ENCODE assay signal across 28 mouse cellular contexts in the genomic region with DNA sequence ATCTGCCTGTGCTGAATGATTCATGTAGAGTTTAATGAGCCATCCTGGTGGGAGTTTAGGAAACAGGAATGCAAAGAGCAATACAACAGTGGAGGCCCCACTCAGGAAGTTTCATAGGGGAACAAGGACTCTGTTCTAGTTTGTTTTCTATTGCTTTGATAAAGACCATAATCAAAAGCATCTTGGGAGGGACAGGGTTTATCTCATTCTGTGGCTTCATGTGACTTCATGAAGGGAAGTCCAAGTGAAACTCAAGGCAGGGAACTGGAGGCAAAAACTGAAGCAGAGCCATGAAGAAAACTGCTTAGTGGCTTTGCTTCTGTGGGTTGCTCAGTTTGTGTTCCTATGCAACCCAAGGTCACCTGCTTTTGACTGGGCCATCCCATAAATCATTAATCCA. TPM values are rescaled to one million over a fixed set of nuclear protein-coding genes. Genes with fewer than 3 reads are reported as not detected.
DNase-seq lines count a peak whose midpoint lies in the region; ATAC-seq and TF ChIP-seq lines count a peak whose summit lies in the region.
"Had no signal": no experiment of that assay in that cellular context is flagged by ENCODE, and none has a peak within 500 bp of the region (broad histone marks: within the 10 kb centered on the region; RNA-seq: fewer than 3 reads in every experiment).

No protein-coding gene starts in this region.

- no peak overlapping the region for H3K9ac ChIP-seq in kidney, embryonic 14.5 days (ENCODE audit: low read depth, low read length)
- no peak overlapping the region for H3K9ac ChIP-seq in liver, postnatal 0 days (replicated peaks)
- H3K9ac ChIP-seq in liver, embryonic 11.5 days (ENCODE audit: low read depth, low read length): no peak overlapping the region
- H3K9ac ChIP-seq: embryonic facial prominence, embryonic 13.5 days; embryonic facial prominence, embryonic 15.5 days; forebrain, embryonic 12.5 days had no signal

- no peak overlapping the region for H3K4me3 ChIP-seq in kidney, adult 2 months (ENCODE audit: insufficient read depth, low read depth, low read length)
- no peak overlapping the region for H3K4me3 ChIP-seq in kidney, embryonic 14.5 days (ENCODE audit: low read length)
- no peak overlapping the region for H3K4me3 ChIP-seq in liver, postnatal 0 days (ENCODE audit: low read depth, low read length)
- no peak overlapping the region for H3K4me3 ChIP-seq in liver, embryonic 11.5 days (ENCODE audit: low read depth, low read length)
- H3K4me3 ChIP-seq: embryonic facial prominence, embryonic 13.5 days; embryonic facial prominence, embryonic 15.5 days; erythroblast, embryonic 14.5 days; forebrain, embryonic 10.5 days; forebrain, embryonic 12.5 days had no signal

- ATAC-seq in kidney, embryonic 14.5 days (ENCODE audit: low FRiP score, low TSS enrichment): no peak
- ATAC-seq in liver, postnatal 0 days: no peak
- ATAC-seq in liver, embryonic 11.5 days (replicated peaks; ENCODE audit: low FRiP score): no peak
- ATAC-seq: CD4-positive, CD25-positive, alpha-beta regulatory T cell, adult 4 months; forebrain, embryonic 14.5 days; forebrain, embryonic 16.5 days had no signal

- no peaks in the 10 kb centered on the region for H3K27me3 ChIP-seq in kidney, adult 2 months (replicated peaks; ENCODE audit: control insufficient read depth, insufficient read depth, low read length)
- no peaks in the 10 kb centered on the region for H3K27me3 ChIP-seq in kidney, embryonic 14.5 days (ENCODE audit: control insufficient read depth, insufficient read depth, low read length)
- H3K27me3 ChIP-seq in liver, postnatal 0 days (ENCODE audit: insufficient read depth, low read length): no peaks in the 10 kb centered on the region
- H3K27me3 ChIP-seq in liver, embryonic 11.5 days (replicated peaks; ENCODE audit: control insufficient read depth, insufficient read depth, low read length): no peaks in the 10 kb centered on the region
- H3K27me3 ChIP-seq: CH12.LX; embryonic facial prominence, embryonic 13.5 days; embryonic facial prominence, embryonic 15.5 days; forebrain, embryonic 12.5 days had no signal

- no peak for TF ChIP-seq EP300 in liver, postnatal 0 days (IDR thresholded peaks at IDR 0.05; ENCODE audit: low read depth)

- no peak for TF ChIP-seq CTCF in kidney, adult 2 months (conservative IDR thresholded peaks at IDR 0.05; ENCODE audit: insufficient read depth, insufficient read length, low read depth, low read length)
- no peak for TF ChIP-seq CTCF in liver, postnatal 0 days (IDR thresholded peaks at IDR 0.05; ENCODE audit: low read depth)

- H3K36me3 ChIP-seq in kidney, adult 2 months (ENCODE audit: control insufficient read depth, insufficient read depth, low read length): no peaks in the 10 kb centered on the region
- H3K36me3 ChIP-seq in kidney, embryonic 14.5 days (ENCODE audit: control insufficient read depth, insufficient read depth, low read length): no peaks in the 10 kb centered on the region
- no peaks in the 10 kb centered on the region for H3K36me3 ChIP-seq in liver, postnatal 0 days (replicated peaks; ENCODE audit: insufficient read depth, low read length)
- H3K36me3 ChIP-seq in liver, embryonic 11.5 days (ENCODE audit: control insufficient read depth, insufficient read depth, low read length): no peaks in the 10 kb centered on the region
- H3K36me3 ChIP-seq: embryonic facial prominence, embryonic 13.5 days; embryonic facial prominence, embryonic 15.5 days; forebrain, embryonic 10.5 days; forebrain, embryonic 12.5 days; G1E had no signal

- no peaks in the 10 kb centered on the region for H3K9me3 ChIP-seq in kidney, embryonic 14.5 days (ENCODE audit: control insufficient read depth, low read length)
- no peaks in the 10 kb centered on the region for H3K9me3 ChIP-seq in liver, postnatal 0 days (ENCODE audit: low read length)
- no peaks in the 10 kb centered on the region for H3K9me3 ChIP-seq in liver, embryonic 11.5 days (ENCODE audit: control insufficient read depth, low read length)
- H3K9me3 ChIP-seq: embryonic facial prominence, embryonic 13.5 days; embryonic facial prominence, embryonic 15.5 days; forebrain, embryonic 10.5 days; forebrain, embryonic 12.5 days; G1E had no signal

- H3K27ac ChIP-seq in kidney, adult 2 months (ENCODE audit: insufficient read depth, low read depth, low read length): no peak overlapping the region
- no peak overlapping the region for H3K27ac ChIP-seq in kidney, embryonic 14.5 days (ENCODE audit: low read depth, low read length)
- H3K27ac ChIP-seq in liver, postnatal 0 days (ENCODE audit: low read depth): no peak overlapping the region
- no peak overlapping the region for H3K27ac ChIP-seq in liver, embryonic 11.5 days (ENCODE audit: low read depth, low read length)
- H3K27ac ChIP-seq: embryonic facial prominence, embryonic 13.5 days; embryonic facial prominence, embryonic 15.5 days; forebrain, embryonic 10.5 days; forebrain, embryonic 12.5 days had no signal

- H3K4me1 ChIP-seq in kidney, adult 2 months (ENCODE audit: control insufficient read depth, insufficient read depth, low read length): no peaks in the 10 kb centered on the region
- H3K4me1 ChIP-seq in kidney, embryonic 14.5 days (ENCODE audit: control insufficient read depth, insufficient read depth, low read length): no peaks in the 10 kb centered on the region
- no peaks in the 10 kb centered on the region for H3K4me1 ChIP-seq in liver, postnatal 0 days (ENCODE audit: insufficient read depth)
- no peaks in the 10 kb centered on the region for H3K4me1 ChIP-seq in liver, embryonic 11.5 days (replicated peaks; ENCODE audit: control insufficient read depth, insufficient read depth, low read length)
- H3K4me1 ChIP-seq: embryonic facial prominence, embryonic 13.5 days; embryonic facial prominence, embryonic 15.5 days; forebrain, embryonic 10.5 days; forebrain, embryonic 12.5 days had no signal

- no peak for TF ChIP-seq POLR2A in kidney, adult 2 months (IDR thresholded peaks at IDR 0.05; ENCODE audit: low read depth, low read length)

- peak; percentile 11 for DNase-seq in kidney, adult 2 months
- DNase-seq in liver, postnatal 0 days: peak; percentile 11
- no peak for DNase-seq in liver, embryonic 11.5 days (ENCODE audit: low spot score)
- no peak for DNase-seq in lung, postnatal 36 days
- DNase-seq: adrenal gland, adult 2 months; adrenal gland, postnatal 10 days; adrenal gland, postnatal 25 days; B cell, adult 2 months; cerebellum, adult 11 months; cerebellum, adult 18-20 months; cerebellum, adult 8-10 months; cerebellum, adult 9-11 months; cerebellum, postnatal 14 days; cerebellum, postnatal 36 days; embryo, embryonic 11 days had no signal

- no peak overlapping the region for H3K4me2 ChIP-seq in kidney, embryonic 14.5 days (replicated peaks; ENCODE audit: low read depth, low read length)
- H3K4me2 ChIP-seq in liver, postnatal 0 days (ENCODE audit: low read depth, low read length): no peak overlapping the region
- no peak overlapping the region for H3K4me2 ChIP-seq in liver, embryonic 11.5 days
- H3K4me2 ChIP-seq: embryonic facial prominence, embryonic 13.5 days; embryonic facial prominence, embryonic 15.5 days; forebrain, embryonic 12.5 days had no signal

RNA-seq across cellular contexts. Expression of gene Olfr763, which starts 3.9 kb away (rescaled TPM):
- not detected in 2 replicates for polyA plus RNA-seq in kidney, adult 2 months (2012; rRNA removed)
- not detected in 2 replicates for polyA plus RNA-seq in kidney, embryonic 14.5 days (2014; fragmentation: Nextera tagmentation; extraction: Ambion mirVana)
- not detected in 2 replicates for polyA plus RNA-seq in liver, postnatal 0 days (2015; fragmentation: Nextera tagmentation; extraction: Ambion mirVana)
- not detected in 2 replicates for polyA plus RNA-seq in liver, embryonic 11.5 days (2014; fragmentation: Nextera tagmentation; extraction: Ambion mirVana)
- polyA plus RNA-seq: adrenal gland, adult 2 months; brain, embryonic 14.5 days; CD4-positive, CD25-positive, alpha-beta regulatory T cell, adult 4 months; embryonic facial prominence, embryonic 11.5 days; embryonic facial prominence, embryonic 13.5 days; embryonic facial prominence, embryonic 15.5 days; erythroblast, embryonic 14.5 days; forebrain, embryonic 10.5 days; forebrain, embryonic 12.5 days; forebrain, embryonic 14.5 days; forebrain, embryonic 16.5 days; G1E had no signal

RNA-seq across cellular contexts. Expression of gene Olfr764-ps1, which starts 25.2 kb away (rescaled TPM):
- polyA plus RNA-seq in kidney, adult 2 months (2012; rRNA removed): not detected in 2 replicates
- not detected in 2 replicates for polyA plus RNA-seq in kidney, embryonic 14.5 days (2014; fragmentation: Nextera tagmentation; extraction: Ambion mirVana)
- polyA plus RNA-seq in liver, postnatal 0 days (2015; fragmentation: Nextera tagmentation; extraction: Ambion mirVana): not detected in 2 replicates
- not detected in 2 replicates for polyA plus RNA-seq in liver, embryonic 11.5 days (2014; fragmentation: Nextera tagmentation; extraction: Ambion mirVana)
- polyA plus RNA-seq: adrenal gland, adult 2 months; brain, embryonic 14.5 days; CD4-positive, CD25-positive, alpha-beta regulatory T cell, adult 4 months; embryonic facial prominence, embryonic 11.5 days; embryonic facial prominence, embryonic 13.5 days; embryonic facial prominence, embryonic 15.5 days; erythroblast, embryonic 14.5 days; forebrain, embryonic 10.5 days; forebrain, embryonic 12.5 days; forebrain, embryonic 14.5 days; forebrain, embryonic 16.5 days; G1E had no signal

RNA-seq across cellular contexts. Expression of gene Olfr9, which starts 25.2 kb away (rescaled TPM):
- not detected in 2 replicates for polyA plus RNA-seq in kidney, adult 2 months (2012; rRNA removed)
- polyA plus RNA-seq in kidney, embryonic 14.5 days (2014; fragmentation: Nextera tagmentation; extraction: Ambion mirVana): not detected in 2 replicates
- polyA plus RNA-seq in liver, postnatal 0 days (2015; fragmentation: Nextera tagmentation; extraction: Ambion mirVana): not detected in 2 replicates
- not detected in 2 replicates for polyA plus RNA-seq in liver, embryonic 11.5 days (2014; fragmentation: Nextera tagmentation; extraction: Ambion mirVana)
- polyA plus RNA-seq: adrenal gland, adult 2 months; brain, embryonic 14.5 days; CD4-positive, CD25-positive, alpha-beta regulatory T cell, adult 4 months; embryonic facial prominence, embryonic 11.5 days; embryonic facial prominence, embryonic 13.5 days; embryonic facial prominence, embryonic 15.5 days; erythroblast, embryonic 14.5 days; forebrain, embryonic 10.5 days; forebrain, embryonic 12.5 days; forebrain, embryonic 14.5 days; forebrain, embryonic 16.5 days; G1E had no signal

RNA-seq across cellular contexts. Expression of gene Olfr765, which starts 35.3 kb away (rescaled TPM):
- polyA plus RNA-seq in kidney, adult 2 months (2012; rRNA removed): not detected in 2 replicates
- not detected in 2 replicates for polyA plus RNA-seq in kidney, embryonic 14.5 days (2014; fragmentation: Nextera tagmentation; extraction: Ambion mirVana)
- not detected in 2 replicates for polyA plus RNA-seq in liver, postnatal 0 days (2015; fragmentation: Nextera tagmentation; extraction: Ambion mirVana)
- not detected in 2 replicates for polyA plus RNA-seq in liver, embryonic 11.5 days (2014; fragmentation: Nextera tagmentation; extraction: Ambion mirVana)
- polyA plus RNA-seq: adrenal gland, adult 2 months; brain, embryonic 14.5 days; CD4-positive, CD25-positive, alpha-beta regulatory T cell, adult 4 months; embryonic facial prominence, embryonic 11.5 days; embryonic facial prominence, embryonic 13.5 days; embryonic facial prominence, embryonic 15.5 days; erythroblast, embryonic 14.5 days; forebrain, embryonic 10.5 days; forebrain, embryonic 12.5 days; forebrain, embryonic 14.5 days; forebrain, embryonic 16.5 days; G1E had no signal

RNA-seq across cellular contexts. Expression of gene Mettl7b, which starts 53.7 kb away (rescaled TPM):
- polyA plus RNA-seq in kidney, adult 2 months (2012; rRNA removed): 234 and 269 TPM in 2 replicates
- 0.21 and 1.4 TPM in 2 replicates for polyA plus RNA-seq in kidney, embryonic 14.5 days (2014; fragmentation: Nextera tagmentation; extraction: Ambion mirVana)
- 29.9 and 33.3 TPM in 2 replicates for polyA plus RNA-seq in liver, postnatal 0 days (2015; fragmentation: Nextera tagmentation; extraction: Ambion mirVana)
- not detected in 2 replicates for polyA plus RNA-seq in liver, embryonic 11.5 days (2014; fragmentation: Nextera tagmentation; extraction: Ambion mirVana)
- polyA plus RNA-seq: CD4-positive, CD25-positive, alpha-beta regulatory T cell, adult 4 months; embryonic facial prominence, embryonic 11.5 days; embryonic facial prominence, embryonic 13.5 days; erythroblast, embryonic 14.5 days; forebrain, embryonic 10.5 days; forebrain, embryonic 12.5 days; forebrain, embryonic 14.5 days; forebrain, embryonic 16.5 days; G1E had no signal

Comparison
In these comparisons a context has a peak if more than half of its experiments do, and no peak if none do; other contexts are left out.
1. DNase-seq: peak in kidney, adult 2 months (single experiment) and liver, postnatal 0 days (single experiment); none in liver, embryonic 11.5 days (single experiment) and lung, postnatal 36 days (single experiment).